Mouse (Mus musculus): ENCODE results near the gene Gm11992. TPM values are rescaled to one million over a fixed set of nuclear protein-coding genes. Genes with fewer than 3 reads are reported as not detected.

Gene Gm11992
- polyA plus RNA-seq, 1 experiment, result 1.3 TPM

DNA sequence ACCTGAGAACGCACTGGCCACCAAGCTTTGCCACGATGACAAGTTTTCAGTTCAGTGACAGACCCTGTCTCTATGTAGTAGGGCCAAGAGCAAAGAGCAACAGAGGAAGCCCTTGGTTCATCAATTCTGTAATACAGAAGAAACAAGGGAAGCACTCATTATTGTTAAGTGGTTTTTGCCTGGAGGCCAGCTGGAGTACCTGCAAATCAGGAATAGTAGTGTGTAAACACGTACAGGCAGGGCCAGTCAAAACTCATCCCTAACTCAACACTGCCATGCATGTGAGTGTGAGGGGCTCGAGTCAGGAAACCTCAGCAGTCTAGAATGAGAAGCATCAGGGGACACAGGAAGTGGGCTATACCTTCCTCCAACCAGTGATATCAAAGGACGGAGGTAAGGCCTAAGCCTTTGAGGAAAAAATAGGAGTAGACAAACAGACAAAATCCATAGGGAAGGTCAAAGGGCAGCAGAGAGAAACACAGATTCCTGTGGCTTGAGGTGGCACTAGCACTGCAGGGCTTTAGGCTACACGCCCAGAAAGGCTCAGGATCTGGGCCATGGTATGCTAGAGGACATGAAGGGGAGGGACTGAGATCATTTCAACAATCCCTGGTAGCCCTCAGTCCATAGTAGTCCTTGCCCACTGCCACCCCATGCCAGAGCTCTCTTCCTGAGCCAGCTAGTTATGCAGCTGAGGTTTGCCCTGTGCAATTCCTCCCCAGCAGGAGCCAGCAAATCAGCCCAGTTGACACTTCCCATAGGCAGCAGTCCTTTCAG, 29.7 kb upstream of the Gm11992 start:
- TF ChIP-seq CTCF (IDR thresholded peaks at IDR 0.05; ENCODE audit: extremely low read depth, insufficient read length, insufficient replicate concordance, low read depth, low read length) (no peak), POLR2A (IDR thresholded peaks at IDR 0.05; ENCODE audit: low read depth, low read length) (no peak)
- Histone ChIP-seq H3K4me1 (ENCODE audit: control insufficient read depth, insufficient read depth, insufficient read length, low read length) (no peaks in the 10 kb centered on the region), H3K4me3 (ENCODE audit: low read depth, low read length) (no peak overlapping the region), H3K36me3 (ENCODE audit: control insufficient read depth, insufficient read depth, low read length) (no peaks in the 10 kb centered on the region), H3K27ac (ENCODE audit: insufficient read depth, low read depth, low read length) (no peak overlapping the region), H3K27me3 (ENCODE audit: control insufficient read depth, insufficient read depth, low read length) (peaks cover 15% of the 10 kb centered on the region)
- 71% methylated on average over 6 of the region's 6 CpGs for WGBS

DNA sequence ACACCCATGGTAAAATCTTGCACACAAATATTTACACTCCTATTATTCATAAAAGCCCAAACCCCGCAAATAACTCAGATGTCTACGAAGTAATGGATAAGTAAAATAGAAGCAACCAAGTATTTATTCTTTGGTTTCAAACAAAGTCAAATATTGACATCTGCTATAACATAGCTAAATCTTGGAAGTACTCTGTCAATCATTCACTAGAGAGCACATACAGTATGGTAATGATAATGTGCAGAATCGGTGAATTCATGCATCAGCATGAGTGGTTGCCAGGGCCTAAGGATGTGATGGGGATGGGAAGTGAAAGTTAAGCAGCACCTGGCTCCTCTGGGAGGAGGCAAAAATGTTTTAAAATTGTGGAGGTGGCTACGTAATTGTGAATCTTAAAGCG, 28.2 kb upstream of the Gm11992 start:
- Histone ChIP-seq H3K27ac (ENCODE audit: insufficient read depth, low read depth, low read length) (no peak overlapping the region), H3K36me3 (ENCODE audit: control insufficient read depth, insufficient read depth, low read length) (no peaks in the 10 kb centered on the region), H3K27me3 (ENCODE audit: control insufficient read depth, insufficient read depth, low read length) (peaks cover 15% of the 10 kb centered on the region), H3K4me1 (ENCODE audit: control insufficient read depth, insufficient read depth, insufficient read length, low read length) (no peaks in the 10 kb centered on the region), H3K4me3 (ENCODE audit: low read depth, low read length) (no peak overlapping the region)
- 56% methylated on average over 5 of the region's 5 CpGs for WGBS
- no peak for TF ChIP-seq POLR2A (IDR thresholded peaks at IDR 0.05; ENCODE audit: low read depth, low read length)
- TF ChIP-seq CTCF (IDR thresholded peaks at IDR 0.05; ENCODE audit: extremely low read depth, insufficient read length, insufficient replicate concordance, low read depth, low read length), result no peak

GRCm38 (mm10) chr11:9024782-9025181, 23.6 kb upstream of the Gm11992 start:
- TF ChIP-seq POLR2A (IDR thresholded peaks at IDR 0.05; ENCODE audit: low read depth, low read length), result no peak
- TF ChIP-seq CTCF (IDR thresholded peaks at IDR 0.05; ENCODE audit: extremely low read depth, insufficient read length, insufficient replicate concordance, low read depth, low read length), result no peak
- Histone ChIP-seq H3K27me3 (ENCODE audit: control insufficient read depth, insufficient read depth, low read length) (peaks cover 3% of the 10 kb centered on the region), H3K4me3 (ENCODE audit: low read depth, low read length) (no peak overlapping the region), H3K27ac (ENCODE audit: insufficient read depth, low read depth, low read length) (no peak overlapping the region), H3K4me1 (ENCODE audit: control insufficient read depth, insufficient read depth, insufficient read length, low read length) (no peaks in the 10 kb centered on the region), H3K36me3 (ENCODE audit: control insufficient read depth, insufficient read depth, low read length) (no peaks in the 10 kb centered on the region)
- WGBS, result 72% methylated on average over 7 of the region's 7 CpGs

DNA sequence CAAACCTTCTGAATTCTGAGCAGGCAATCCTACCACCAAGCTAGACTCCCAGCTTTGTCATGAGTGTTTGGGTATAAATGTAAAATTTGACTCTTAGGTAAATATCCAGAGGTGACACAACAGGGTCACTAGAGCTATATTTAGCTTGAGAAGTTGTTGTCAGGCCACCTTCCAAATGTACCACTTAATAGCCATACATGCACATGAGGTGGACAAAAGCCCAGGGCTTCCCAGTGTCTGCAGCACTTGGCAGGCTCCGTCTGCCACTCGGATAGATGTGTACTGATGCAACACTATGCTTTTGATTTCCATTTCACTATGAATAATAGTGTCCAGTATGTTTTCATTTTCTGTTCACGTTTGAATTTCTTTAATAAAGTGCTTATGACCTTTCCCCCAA, 23.2 kb upstream of the Gm11992 start:
- TF ChIP-seq CTCF (IDR thresholded peaks at IDR 0.05; ENCODE audit: extremely low read depth, insufficient read length, insufficient replicate concordance, low read depth, low read length) (no peak), POLR2A (IDR thresholded peaks at IDR 0.05; ENCODE audit: low read depth, low read length) (no peak)
- no peaks in the 10 kb centered on the region for H3K36me3 ChIP-seq (ENCODE audit: control insufficient read depth, insufficient read depth, low read length)
- H3K4me3 ChIP-seq (ENCODE audit: low read depth, low read length), result no peak overlapping the region
- no peak overlapping the region for H3K27ac ChIP-seq (ENCODE audit: insufficient read depth, low read depth, low read length)
- 67% methylated on average over 3 of the region's 3 CpGs for WGBS
- no peaks in the 10 kb centered on the region for H3K4me1 ChIP-seq (ENCODE audit: control insufficient read depth, insufficient read depth, insufficient read length, low read length)
- H3K27me3 ChIP-seq (ENCODE audit: control insufficient read depth, insufficient read depth, low read length), result peaks cover 3% of the 10 kb centered on the region

- H3K36me3 ChIP-seq (ENCODE audit: control insufficient read depth, insufficient read depth, low read length), result no peaks in the 10 kb centered on the region
- WGBS, result 73% methylated on average over 2 of the region's 2 CpGs
Observed at GRCm38 (mm10) chr11:9031530-9031929, 16.9 kb upstream of the Gm11992 start.

GRCm38 (mm10) chr11:9046546-9046945, 1.8 kb upstream of the Gm11992 start:
- Histone ChIP-seq H3K4me3 (ENCODE audit: low read depth, low read length) (no peak overlapping the region), H3K36me3 (ENCODE audit: control insufficient read depth, insufficient read depth, low read length) (no peaks in the 10 kb centered on the region), H3K4me1 (ENCODE audit: control insufficient read depth, insufficient read depth, insufficient read length, low read length) (peaks cover 6% of the 10 kb centered on the region), H3K27ac (ENCODE audit: insufficient read depth, low read depth, low read length) (no peak overlapping the region), H3K27me3 (ENCODE audit: control insufficient read depth, insufficient read depth, low read length) (no peaks in the 10 kb centered on the region)
- TF ChIP-seq CTCF (IDR thresholded peaks at IDR 0.05; ENCODE audit: extremely low read depth, insufficient read length, insufficient replicate concordance, low read depth, low read length), result no peak
- TF ChIP-seq POLR2A (IDR thresholded peaks at IDR 0.05; ENCODE audit: low read depth, low read length), result no peak
- 78% methylated on average over 2 of the region's 2 CpGs for WGBS

More at GRCm38 (mm10) chr11:9031530-9031929, 16.9 kb upstream of the Gm11992 start:
- Histone ChIP-seq H3K4me3 (ENCODE audit: low read depth, low read length) (no peak overlapping the region), H3K27ac (ENCODE audit: insufficient read depth, low read depth, low read length) (no peak overlapping the region), H3K27me3 (ENCODE audit: control insufficient read depth, insufficient read depth, low read length) (no peaks in the 10 kb centered on the region; the same call in 1 of the 2 replicates), H3K4me1 (ENCODE audit: control insufficient read depth, insufficient read depth, insufficient read length, low read length) (no peaks in the 10 kb centered on the region)
- TF ChIP-seq POLR2A (IDR thresholded peaks at IDR 0.05; ENCODE audit: low read depth, low read length), result no peak
- no peak for TF ChIP-seq CTCF (IDR thresholded peaks at IDR 0.05; ENCODE audit: extremely low read depth, insufficient read length, insufficient replicate concordance, low read depth, low read length)

DNA sequence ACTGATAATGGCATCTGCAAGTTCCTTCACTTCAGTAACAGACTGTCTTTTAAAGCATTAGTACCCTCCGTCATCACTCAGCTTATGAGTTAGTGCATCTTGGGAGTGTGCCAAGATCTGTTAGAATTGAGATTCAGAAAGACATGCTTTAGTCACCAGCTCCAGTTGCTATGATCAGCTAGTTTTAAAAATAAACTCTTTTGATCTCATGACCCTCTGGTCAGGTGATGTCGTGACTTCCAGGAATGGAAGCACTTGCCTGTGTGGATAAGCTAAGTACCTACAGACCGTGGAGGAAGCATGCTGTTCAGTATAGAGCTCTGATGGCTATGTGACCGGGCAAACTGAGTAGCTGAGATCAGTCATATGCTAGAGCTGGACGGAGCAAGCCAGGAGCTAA, 1.4 kb upstream of the Gm11992 start:
- H3K27me3 ChIP-seq (ENCODE audit: control insufficient read depth, insufficient read depth, low read length), result no peaks in the 10 kb centered on the region
- TF ChIP-seq CTCF (IDR thresholded peaks at IDR 0.05; ENCODE audit: extremely low read depth, insufficient read length, insufficient replicate concordance, low read depth, low read length) (no peak), POLR2A (IDR thresholded peaks at IDR 0.05; ENCODE audit: low read depth, low read length) (no peak)
- H3K27ac ChIP-seq (ENCODE audit: insufficient read depth, low read depth, low read length), result no peak overlapping the region
- no peak overlapping the region for H3K4me3 ChIP-seq (ENCODE audit: low read depth, low read length)
- WGBS, result 58% methylated on average over 5 of the region's 5 CpGs
- H3K4me1 ChIP-seq (ENCODE audit: control insufficient read depth, insufficient read depth, insufficient read length, low read length), result peaks cover 6% of the 10 kb centered on the region
- H3K36me3 ChIP-seq (ENCODE audit: control insufficient read depth, insufficient read depth, low read length), result no peaks in the 10 kb centered on the region
